ENCODE assay signal across 16 mouse cellular contexts in the genomic region with DNA sequence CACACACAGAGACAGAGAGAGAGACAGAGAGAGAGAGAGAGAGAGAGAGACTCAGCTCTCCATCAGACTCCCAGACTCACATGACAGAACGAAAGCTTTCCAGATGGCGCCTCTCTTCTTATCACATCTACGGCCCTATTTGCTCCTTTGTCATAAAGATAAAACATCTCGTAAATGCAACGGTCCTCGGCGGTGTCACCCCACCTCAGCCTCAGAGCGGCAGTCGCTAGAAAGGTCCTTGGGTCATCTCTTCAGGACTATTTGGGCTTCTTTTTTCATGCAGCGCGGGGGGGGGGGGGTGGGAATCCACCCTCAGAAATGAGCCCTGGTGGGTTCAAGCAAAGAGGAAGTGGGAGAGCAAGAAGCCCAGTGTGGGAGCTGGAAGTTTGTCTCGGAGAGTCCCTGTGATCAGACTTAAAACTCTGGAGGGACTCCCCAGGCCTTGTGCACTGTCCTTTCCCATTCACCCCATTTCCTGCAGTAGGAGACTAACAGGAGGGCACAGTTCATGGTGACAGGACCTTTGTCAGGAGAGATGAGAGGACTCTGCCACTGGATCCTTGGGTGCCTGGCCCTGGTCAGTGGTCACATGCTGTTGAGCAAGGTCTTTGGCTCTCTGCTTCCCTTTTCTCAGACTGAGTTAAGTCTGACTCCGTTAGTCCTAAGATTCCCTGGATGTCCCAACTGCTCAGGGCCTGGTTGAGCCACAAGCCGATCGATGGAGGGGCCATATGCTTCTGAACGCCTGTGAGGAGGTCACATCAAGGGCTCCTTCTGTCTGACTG. TPM values are rescaled to one million over a fixed set of nuclear protein-coding genes. Genes with fewer than 3 reads are reported as not detected.
A peak's percentile ranks its signal among the peaks of the same experiment; 100 is the strongest.
DNase-seq lines count a peak whose midpoint lies in the region; ATAC-seq and TF ChIP-seq lines count a peak whose summit lies in the region.
"Had no signal": no experiment of that assay in that cellular context is flagged by ENCODE, and none has a peak within 500 bp of the region (broad histone marks: within the 10 kb centered on the region; RNA-seq: fewer than 3 reads in every experiment).

No protein-coding gene starts in this region.

- peaks cover 17% of the 10 kb centered on the region; the same call in 1 of the 2 replicates for H3K4me1 ChIP-seq in intestine, embryonic 16.5 days (ENCODE audit: control insufficient read depth, insufficient read depth, low read length)
- peaks cover 18% of the 10 kb centered on the region; the same call in 1 of the 2 replicates for H3K4me1 ChIP-seq in small intestine, adult 2 months (ENCODE audit: control insufficient read depth, insufficient read depth, insufficient read length, low read length)

- peak overlapping the region; percentile 59 for H3K4me3 ChIP-seq in intestine, embryonic 16.5 days (ENCODE audit: low read length)
- peak overlapping the region; percentile 77 for H3K4me3 ChIP-seq in small intestine, adult 2 months (ENCODE audit: low read depth, low read length)
- H3K4me3 ChIP-seq: embryonic facial prominence, embryonic 13.5 days; heart, adult 2 months; left cerebral cortex, adult 2 months; liver, embryonic 13.5 days; midbrain, embryonic 13.5 days; neural tube, embryonic 13.5 days had no signal

- H3K27ac ChIP-seq in intestine, embryonic 16.5 days (ENCODE audit: low read length): peak overlapping the region; percentile 96
- peak overlapping the region; percentile 94 for H3K27ac ChIP-seq in small intestine, adult 2 months (ENCODE audit: insufficient read depth, low read depth, low read length)
- H3K27ac ChIP-seq: embryonic facial prominence, embryonic 13.5 days; heart, adult 2 months; left cerebral cortex, adult 2 months; liver, embryonic 13.5 days; midbrain, embryonic 13.5 days; neural tube, embryonic 13.5 days had no signal

- DNase-seq in lung, adult 18-20 months: peak; percentile 40 to 50
- no peak for DNase-seq in lung, postnatal 10 days
- DNase-seq in kidney, postnatal 10 days: peak; percentile 36
- no peak for DNase-seq in spleen, postnatal 36 days (ENCODE audit: low spot score in 2 of 2)
- DNase-seq in spleen, postnatal 10 days (ENCODE audit: low spot score in 2 of 2): no peak
- DNase-seq: heart, adult 2 months; liver, embryonic 13.5 days had no signal

- H3K27me3 ChIP-seq in intestine, embryonic 16.5 days (replicated peaks; ENCODE audit: control insufficient read depth, insufficient read depth, low read length): no peaks in the 10 kb centered on the region
- H3K27me3 ChIP-seq in small intestine, adult 2 months (ENCODE audit: control insufficient read depth, insufficient read depth, low read length): no peaks in the 10 kb centered on the region
- H3K27me3 ChIP-seq: embryonic facial prominence, embryonic 13.5 days; liver, embryonic 13.5 days; neural tube, embryonic 13.5 days had no signal

- no peak for TF ChIP-seq CTCF in small intestine, adult 2 months (IDR thresholded peaks at IDR 0.05; ENCODE audit: extremely low read depth, insufficient read length, insufficient replicate concordance, low read depth, low read length)

- peak; percentile 15 for ATAC-seq in intestine, embryonic 16.5 days
- ATAC-seq in activated CD4-positive, CD25-positive, alpha-beta regulatory T cell, adult 4 months: no peak
- ATAC-seq: inflammation-experienced regulatory T-cells, adult 6 months; midbrain, embryonic 13.5 days had no signal

- H3K4me2 ChIP-seq in intestine, embryonic 16.5 days (ENCODE audit: low read depth, low read length): peak overlapping the region; percentile 46
- H3K4me2 ChIP-seq: embryonic facial prominence, embryonic 13.5 days; liver, embryonic 13.5 days; midbrain, embryonic 13.5 days; neural tube, embryonic 13.5 days had no signal

- peak overlapping the region; percentile 83 for H3K9ac ChIP-seq in intestine, embryonic 16.5 days (ENCODE audit: low read depth, low read length)
- H3K9ac ChIP-seq: embryonic facial prominence, embryonic 13.5 days; liver, embryonic 13.5 days; midbrain, embryonic 13.5 days; neural tube, embryonic 13.5 days had no signal

- WGBS in intestine, embryonic 16.5 days: 40% methylated on average over 16 of the region's 16 CpGs
- whole genome bisulfite sequencing in small intestine, adult 2 months: 19% methylated on average over 16 of the region's 16 CpGs

- TF ChIP-seq POLR2A in small intestine, adult 2 months (IDR thresholded peaks at IDR 0.05; ENCODE audit: low read depth, low read length): no peak

- no peaks in the 10 kb centered on the region for H3K9me3 ChIP-seq in intestine, embryonic 16.5 days (ENCODE audit: control insufficient read depth, low read length)
- H3K9me3 ChIP-seq: embryonic facial prominence, embryonic 13.5 days; liver, embryonic 13.5 days; midbrain, embryonic 13.5 days; neural tube, embryonic 13.5 days had no signal

- no peaks in the 10 kb centered on the region for H3K36me3 ChIP-seq in intestine, embryonic 16.5 days (ENCODE audit: control insufficient read depth, insufficient read depth, low read length)
- no peaks in the 10 kb centered on the region; the same call in 1 of the 2 replicates for H3K36me3 ChIP-seq in small intestine, adult 2 months (ENCODE audit: control insufficient read depth, insufficient read depth, low read length)
- H3K36me3 ChIP-seq: embryonic facial prominence, embryonic 13.5 days; liver, embryonic 13.5 days; midbrain, embryonic 13.5 days; neural tube, embryonic 13.5 days had no signal

RNA-seq across cellular contexts. Expression of gene Rnf186, which starts 2.1 kb away (rescaled TPM):
- polyA plus RNA-seq in intestine, embryonic 16.5 days (2015; fragmentation: Nextera tagmentation; extraction: Ambion mirVana): 106 and 121 TPM in 2 replicates
- polyA plus RNA-seq in small intestine, adult 2 months (2012; rRNA removed): 309 and 461 TPM in 2 replicates
- polyA plus RNA-seq in activated CD4-positive, CD25-positive, alpha-beta regulatory T cell, adult 4 months (2017; shearing (Covaris generic)): not detected
- polyA plus RNA-seq: embryonic facial prominence, embryonic 13.5 days; forebrain, embryonic 11.5 days; inflammation-experienced regulatory T-cells, adult 6 months; neural tube, embryonic 13.5 days had no signal

RNA-seq across cellular contexts. Expression of gene Tmco4, which starts 3.7 kb away (rescaled TPM):
- polyA plus RNA-seq in intestine, embryonic 16.5 days (2015; fragmentation: Nextera tagmentation; extraction: Ambion mirVana): 16.3 and 17.1 TPM in 2 replicates
- 23.2 and 34.2 TPM in 2 replicates for polyA plus RNA-seq in small intestine, adult 2 months (2012; rRNA removed)
- polyA plus RNA-seq in activated CD4-positive, CD25-positive, alpha-beta regulatory T cell, adult 4 months (2017; shearing (Covaris generic)): 10 to 100 TPM; 19.1 to 32.4 TPM

RNA-seq across cellular contexts. Expression of gene Otud3, which starts 55.2 kb away (rescaled TPM):
- polyA plus RNA-seq in intestine, embryonic 16.5 days (2015; fragmentation: Nextera tagmentation; extraction: Ambion mirVana): 4.4 and 4.6 TPM in 2 replicates
- polyA plus RNA-seq in small intestine, adult 2 months (2012; rRNA removed): 7.4 and 10.3 TPM in 2 replicates
- polyA plus RNA-seq in activated CD4-positive, CD25-positive, alpha-beta regulatory T cell, adult 4 months (2017; shearing (Covaris generic)): under 1 TPM in 1 of 2 experiments, not detected in 1; 0.66 TPM

Comparison
In these comparisons a context has a peak if more than half of its experiments do, and no peak if none do; other contexts are left out.
1. DNase-seq: peak in lung, adult 18-20 months (2 of 2) and kidney, postnatal 10 days (single experiment); none in lung, postnatal 10 days (single experiment), spleen, postnatal 36 days (0 of 2) and spleen, postnatal 10 days (0 of 2).
2. RNA of gene Rnf186, which starts 2.1 kb away (polyA plus RNA-seq): 309 to 461 TPM in small intestine, adult 2 months and 106 to 121 TPM in intestine, embryonic 16.5 days; not detected in activated CD4-positive, CD25-positive, alpha-beta regulatory T cell, adult 4 months; every median in the first group is over 100 times any median in the second.